Mouse (Mus musculus) left cerebral cortex, postnatal 10 days (tissue): ENCODE measurements around the gene Plaa. TPM values are rescaled to one million over a fixed set of nuclear protein-coding genes. Genes with fewer than 3 reads are reported as not detected.
"Not testable (repeated sequence)": the region's sequence is repeated elsewhere in the genome, so short reads cannot be mapped to it uniquely, and the experiment has no call there.

Source experiments
- DNase-seq, 2 experiments: peaks; one replicate each; pipeline ENCODE4 v3.0.0; 2021 to 2022; ENCODE audit warnings: low spot score in 2 of 2, mixed read lengths in 1 of 2; ENCODE audit errors: extremely low spot score in 1 of 2
- intact Hi-C: fragments of 180-260 bp; cut with DNase I; formaldehyde crosslinking; loops from one replicate; pipeline ENCODE4 v1.15.1; 2025
- total RNA-seq, 2 experiments: library from RNA; stranded (reverse); gene quantifications; 2 replicates each; pipeline ENCODE4 v1.2.3; 2021

Plaa gene
- total RNA-seq: 10 to 100 TPM; 67.6 to 69.7 TPM

GRCm38 (mm10) chr4:94603031-94603629 is at the start of gene Plaa:
Gene Plaa, minus strand, starts transcription at chr4:94603244.
- intact Hi-C loops: no loop called here
- peak; percentile 92 to 95 for DNase-seq

- intact Hi-C loops, DNase-seq: not testable (repeated sequence)
Observed at GRCm38 (mm10) chr4:94650426-94651175, 47.6 kb upstream of the Plaa start.

GRCm38 (mm10) chr4:94649920-94650319 is 46.9 kb upstream of the Plaa start, which contains the start of gene Lrrc19:
Gene Lrrc19, minus strand, starts transcription at chr4:94650144.
- intact Hi-C loops: no loop called here

GRCm38 (mm10) chr4:94643141-94643540 is 40.1 kb upstream of the Plaa start:
- intact Hi-C loops: no loop called here
- DNase-seq: no peak

More at GRCm38 (mm10) chr4:94649920-94650319, 46.9 kb upstream of the Plaa start, which contains the start of gene Lrrc19:
- no peak for DNase-seq

- intact Hi-C loops: no loop called here
- DNase-seq: no peak
Observed at GRCm38 (mm10) chr4:94620077-94620476, 17.0 kb upstream of the Plaa start.

GRCm38 (mm10) chr4:94614627-94615006 is 11.6 kb upstream of the Plaa start:
- intact Hi-C loops: no loop called here
- no peak for DNase-seq

GRCm38 (mm10) chr4:94613972-94614626 is 11.1 kb upstream of the Plaa start, which contains the start of gene Ift74:
Gene Ift74, plus strand, starts transcription at chr4:94614491.
- DNase-seq: peak; percentile 94 to 97
- intact Hi-C loops: no loop called here

- no peak for DNase-seq
- intact Hi-C loops: no loop called here
Observed at GRCm38 (mm10) chr4:94610339-94610738, 7.3 kb upstream of the Plaa start.

GRCm38 (mm10) chr4:94605591-94605990 is 2.5 kb upstream of the Plaa start:
- intact Hi-C loops: no loop called here
- DNase-seq: no peak

- intact Hi-C loops: no loop called here
Observed at GRCm38 (mm10) chr4:94604452-94605019, 1.5 kb upstream of the Plaa start.

GRCm38 (mm10) chr4:94602496-94603030 is 481 bp downstream of the Plaa start:
- intact Hi-C loops: no loop called here

More at GRCm38 (mm10) chr4:94604452-94605019, 1.5 kb upstream of the Plaa start:
- no peak for DNase-seq

GRCm38 (mm10) chr4:94601395-94601794 is 1.6 kb downstream of the Plaa start:
- no peak for DNase-seq
- intact Hi-C loops: no loop called here

More at GRCm38 (mm10) chr4:94602496-94603030, 481 bp downstream of the Plaa start:
- DNase-seq: peak in 1 of 2 experiments; percentile 4

GRCm38 (mm10) chr4:94592709-94593108 is 10.3 kb downstream of the Plaa start:
- intact Hi-C loops: no loop called here

GRCm38 (mm10) chr4:94591765-94592381 is 11.2 kb downstream of the Plaa start:
- no peak for DNase-seq
- intact Hi-C loops: no loop called here

More at GRCm38 (mm10) chr4:94592709-94593108, 10.3 kb downstream of the Plaa start:
- no peak for DNase-seq

GRCm38 (mm10) chr4:94572677-94573076 is 30.4 kb downstream of the Plaa start:
- no peak for DNase-seq
- intact Hi-C loops: loop anchor here (10.0 kb wide), 1 partner anchor 382 kb away; no protein-coding TSS in a partner anchor

GRCm38 (mm10) chr4:94564297-94564696 is 38.7 kb downstream of the Plaa start:
- DNase-seq: no peak
- intact Hi-C loops: no loop called here

GRCm38 (mm10) chr4:94561954-94562648 is 40.9 kb downstream of the Plaa start:
- DNase-seq: no peak
- intact Hi-C loops: no loop called here

GRCm38 (mm10) chr4:94560316-94560715 is 42.7 kb downstream of the Plaa start:
- intact Hi-C loops: no loop called here
- no peak for DNase-seq
